Mouse (Mus musculus) liver, postnatal 0 days (tissue): ENCODE measurements around the gene Spata46. TPM values are rescaled to one million over a fixed set of nuclear protein-coding genes. Genes with fewer than 3 reads are reported as not detected.

ENCODE experiments used
- ATAC-seq: fragments of 200-750 bp; cut with Nextera tagmentation; 2 replicates; pipeline ENCODE4 v1.8.0; 2017; ENCODE audit warnings: mild to moderate bottlenecking, moderate library complexity
- DNase-seq: peaks from one replicate; pipeline ENCODE4 v3.0.0-alpha.2; 2016
- H3K27ac ChIP-seq: fragments of 300-500 bp; sonication (generic); 2 replicates; pipeline ENCODE4 v1.5.1; 2014; ENCODE audit warnings: antibody characterized with exemption, moderate library complexity, mild to moderate bottlenecking, low read depth
- H3K27me3 ChIP-seq: fragments of 300-500 bp; sonication (generic); 2 replicates; pipeline ENCODE4 v1.6.1; 2014; ENCODE audit warnings: low read length, control low read depth, mixed read lengths; ENCODE audit not compliant: insufficient read depth
- H3K36me3 ChIP-seq: fragments of 300-500 bp; sonication (generic); replicated peaks from 2 replicates; pipeline ENCODE4 v1.6.1; 2014; ENCODE audit warnings: mild to moderate bottlenecking, control low read depth, low read length, moderate library complexity, mixed read lengths; ENCODE audit not compliant: insufficient read depth
- H3K4me1 ChIP-seq: fragments of 300-500 bp; sonication (generic); 2 replicates; pipeline ENCODE4 v1.6.1; 2014; ENCODE audit warnings: antibody characterized with exemption, mild to moderate bottlenecking, control low read depth; ENCODE audit not compliant: insufficient read depth
- H3K4me2 ChIP-seq: fragments of 300-500 bp; sonication (generic); 2 replicates; pipeline ENCODE4 v1.6.1; 2014; ENCODE audit warnings: low read depth, mild to moderate bottlenecking, low read length, moderate library complexity, mixed read lengths
- H3K4me3 ChIP-seq: fragments of 300-500 bp; sonication (generic); 2 replicates; pipeline ENCODE4 v1.5.1; 2014; ENCODE audit warnings: low read depth, low read length
- H3K9ac ChIP-seq: fragments of 300-500 bp; sonication (generic); replicated peaks from 2 replicates; pipeline ENCODE4 v1.6.1; 2014; ENCODE audit warnings: mild to moderate bottlenecking, moderate library complexity
- H3K9me3 ChIP-seq: fragments of 300-500 bp; sonication (generic); 2 replicates; pipeline ENCODE4 v1.6.1; 2016; ENCODE audit warnings: mild to moderate bottlenecking, control low read depth, low read length, mixed read lengths
- CTCF ChIP-seq: sonication (generic); IDR thresholded peaks from 2 replicates; pipeline ENCODE4 v1.5.1; 2016; ENCODE audit warnings: antibody characterized with exemption, low read depth
- EP300 ChIP-seq: IDR thresholded peaks from 2 replicates; pipeline ENCODE4 v1.6.1; 2016; ENCODE audit warnings: antibody characterized with exemption, low read depth, mild to moderate bottlenecking
- WGBS: fragments of 180-500 bp; shearing (Covaris S2); extraction: QIAGEN DNeasy Blood & Tissue Kit; methylation state at CpG from one replicate; pipeline ENCODE4 v1.1.7; 2014; ENCODE audit not compliant: insufficient replicate concordance; 5-methylcytosine and 5-hydroxymethylcytosine counted together
- polyA plus RNA-seq: library from polyadenylated mRNA; unstranded; fragments of >200 nt; fragmentation: Nextera tagmentation; extraction: Ambion mirVana; gene quantifications from 2 replicates; pipeline ENCODE4 v1.2.1, GENCODE M21; 2015

The Spata46 gene
- polyA plus RNA-seq, 1 experiment from 2014 or later = 0.48 TPM

GRCm38 (mm10) chr1:170325277-170325676, 16.7 kb downstream of the Spata46 start:
- Histone ChIP-seq H3K4me1 (peaks cover 8% of the 10 kb centered on the region), H3K27me3 (no peaks in the 10 kb centered on the region), H3K27ac (peak overlapping the region; percentile 81), H3K36me3 (peaks cover 5% of the 10 kb centered on the region; the same call in 1 of the 2 replicates), H3K4me3 (no peak overlapping the region), H3K4me2 (no peak overlapping the region), H3K9me3 (no peaks in the 10 kb centered on the region), H3K9ac (no peak overlapping the region)
- TF ChIP-seq EP300 (no peak), CTCF (no peak)
- 53% methylated on average over 4 of the region's 4 CpGs for WGBS
- peak; percentile 96 for ATAC-seq
- peak; percentile 37 for DNase-seq

DNA sequence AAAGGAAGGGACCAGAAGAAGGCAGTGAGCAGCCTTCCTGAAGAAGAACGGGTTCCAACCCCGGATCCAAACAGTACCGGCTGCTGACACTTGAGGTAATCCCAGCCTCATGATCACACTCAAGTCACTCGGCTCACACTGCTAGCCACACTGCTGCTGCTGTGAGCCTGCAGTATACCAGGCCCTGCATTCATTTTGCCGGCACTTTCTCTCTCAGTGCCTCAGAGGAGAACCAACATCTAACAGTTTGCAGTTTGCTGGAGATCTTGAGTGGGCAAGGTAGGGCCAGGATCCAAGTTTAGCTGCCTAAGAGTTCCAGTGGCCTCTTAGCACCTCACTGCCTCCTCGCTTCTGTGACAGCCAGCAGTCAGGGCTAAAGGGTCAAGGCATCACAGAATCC, 23.3 kb downstream of the Spata46 start:
- DNase-seq (no peak), ATAC-seq (no peak)
- TF ChIP-seq CTCF = no peak
- no peak for TF ChIP-seq EP300
- no peaks in the 10 kb centered on the region for H3K9me3 ChIP-seq
- H3K27me3 ChIP-seq = no peaks in the 10 kb centered on the region
- H3K9ac ChIP-seq = no peak overlapping the region
- H3K4me2 ChIP-seq = no peak overlapping the region
- no peak overlapping the region for H3K4me3 ChIP-seq
- no peaks in the 10 kb centered on the region for H3K4me1 ChIP-seq
- peaks cover 6% of the 10 kb centered on the region; the same call in 1 of the 2 replicates for H3K36me3 ChIP-seq
- 66% methylated on average over 6 of the region's 6 CpGs for WGBS
- no peak overlapping the region for H3K27ac ChIP-seq

DNA sequence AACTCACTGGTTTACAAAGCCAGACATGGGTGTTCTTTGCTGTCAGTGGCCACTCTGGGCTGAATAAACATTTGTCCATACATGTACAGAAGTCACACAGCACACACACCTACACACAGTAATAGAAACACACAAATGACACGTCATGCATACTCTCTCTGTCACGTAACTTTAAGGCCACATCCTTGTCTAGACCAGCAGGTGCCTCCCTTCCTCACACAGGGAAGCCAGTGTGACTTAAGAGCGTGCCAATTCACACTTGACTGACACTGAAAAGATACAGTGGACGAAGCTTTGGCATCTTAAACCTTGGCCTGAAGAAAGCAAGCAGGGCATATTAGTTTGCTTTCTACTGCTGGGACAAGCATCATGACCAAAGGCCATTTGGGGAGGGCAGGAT, 24.2 kb downstream of the Spata46 start:
- Histone ChIP-seq H3K4me2 (no peak overlapping the region), H3K27ac (no peak overlapping the region), H3K9me3 (no peaks in the 10 kb centered on the region), H3K36me3 (peaks cover 6% of the 10 kb centered on the region; the same call in 1 of the 2 replicates), H3K9ac (no peak overlapping the region), H3K27me3 (no peaks in the 10 kb centered on the region), H3K4me3 (no peak overlapping the region), H3K4me1 (no peaks in the 10 kb centered on the region)
- DNase-seq = no peak
- no peak for TF ChIP-seq EP300
- TF ChIP-seq CTCF = peak; percentile 12; the same call in 1 of the 2 replicates
- ATAC-seq = no peak
- 74% methylated on average over 4 of the region's 4 CpGs for WGBS

DNA sequence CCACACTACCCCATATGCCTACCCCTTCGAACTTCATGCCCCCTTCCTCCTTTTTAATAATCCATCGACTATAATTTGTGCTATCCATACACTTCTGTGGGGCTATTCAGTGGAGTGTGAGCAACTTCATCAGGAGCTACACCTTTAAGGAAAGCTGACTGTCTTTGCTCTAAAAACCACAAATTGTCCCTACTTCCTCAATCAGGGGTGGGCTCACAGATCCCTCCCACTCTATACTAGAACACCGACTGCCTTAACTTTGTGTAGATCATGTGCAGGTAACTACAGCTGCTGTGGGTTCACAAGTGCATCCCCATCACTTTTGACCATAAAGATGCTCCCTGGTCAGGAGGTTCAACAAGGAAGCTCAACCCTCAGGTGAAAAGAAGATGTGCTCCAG, 31.3 kb downstream of the Spata46 start:
- Histone ChIP-seq H3K27me3 (no peaks in the 10 kb centered on the region), H3K4me2 (no peak overlapping the region), H3K4me3 (no peak overlapping the region), H3K27ac (no peak overlapping the region), H3K9me3 (no peaks in the 10 kb centered on the region), H3K4me1 (no peaks in the 10 kb centered on the region), H3K36me3 (0 out of 2 replicates have a peak, but pooled peaks cover 4% of the 10 kb centered on the region), H3K9ac (no peak overlapping the region)
- no peak for TF ChIP-seq EP300
- no peak for TF ChIP-seq CTCF
- ATAC-seq = no peak
- WGBS = 58% methylated on average over 3 of the region's 3 CpGs
- DNase-seq = no peak

- DNase-seq (no peak), ATAC-seq (no peak)
- Histone ChIP-seq H3K4me3 (no peak overlapping the region), H3K4me2 (no peak overlapping the region), H3K9me3 (no peaks in the 10 kb centered on the region), H3K4me1 (no peaks in the 10 kb centered on the region), H3K27ac (no peak overlapping the region), H3K36me3 (0 out of 2 replicates have a peak, but pooled peaks cover under 1% of the 10 kb centered on the region), H3K9ac (no peak overlapping the region), H3K27me3 (no peaks in the 10 kb centered on the region)
- WGBS = 83% methylated on average over 8 of the region's 8 CpGs
- no peak for TF ChIP-seq EP300
- no peak for TF ChIP-seq CTCF
These were observed 34.5 kb downstream of the Spata46 start for GRCm38 (mm10) chr1:170343081-170343480.

DNA sequence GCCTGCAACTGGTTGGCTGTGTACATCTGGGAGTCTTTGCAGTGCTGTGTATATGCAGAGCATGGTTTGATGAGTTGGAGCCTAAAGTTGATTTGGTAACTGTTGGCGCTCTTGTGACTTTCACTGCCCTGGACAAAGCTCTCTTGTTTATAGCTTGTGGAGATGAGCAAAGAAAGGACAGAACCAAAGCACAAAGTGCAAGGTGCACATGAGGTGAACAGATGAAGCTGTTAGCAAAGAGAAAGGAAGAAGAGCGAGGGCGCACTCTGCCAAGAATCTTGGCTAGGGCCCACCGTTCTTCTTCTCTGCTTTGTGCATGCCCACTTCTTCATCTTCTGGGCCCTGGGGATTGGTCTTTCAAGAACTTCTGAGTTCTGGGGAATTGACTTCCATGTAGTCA, 35.3 kb downstream of the Spata46 start:
- Histone ChIP-seq H3K27me3 (no peaks in the 10 kb centered on the region), H3K27ac (no peak overlapping the region), H3K4me2 (no peak overlapping the region), H3K4me3 (no peak overlapping the region), H3K9me3 (no peaks in the 10 kb centered on the region), H3K4me1 (no peaks in the 10 kb centered on the region), H3K9ac (no peak overlapping the region), H3K36me3 (no peaks in the 10 kb centered on the region)
- TF ChIP-seq CTCF (no peak), EP300 (no peak)
- ATAC-seq = peak; percentile 68
- no peak for DNase-seq
- WGBS = 82% methylated on average over 4 of the region's 4 CpGs

GRCm38 (mm10) chr1:170346266-170346665, 37.7 kb downstream of the Spata46 start:
- no peak for ATAC-seq
- no peak for TF ChIP-seq CTCF
- no peak for TF ChIP-seq EP300
- H3K36me3 ChIP-seq = no peaks in the 10 kb centered on the region
- H3K4me3 ChIP-seq = no peak overlapping the region
- no peaks in the 10 kb centered on the region for H3K9me3 ChIP-seq
- H3K4me2 ChIP-seq = no peak overlapping the region
- H3K27ac ChIP-seq = no peak overlapping the region
- no peak for DNase-seq
- no peaks in the 10 kb centered on the region for H3K27me3 ChIP-seq
- no peak overlapping the region for H3K9ac ChIP-seq
- H3K4me1 ChIP-seq = no peaks in the 10 kb centered on the region
- WGBS = 75% methylated on average over 3 of the region's 3 CpGs
